Mouse (Mus musculus) layer of hippocampus, postnatal 10 days (tissue): Measurements from ENCODE around the gene Sik2. TPM values are rescaled to one million over a fixed set of nuclear protein-coding genes. Genes with fewer than 3 reads are reported as not detected.

Source experiments
- DNase-seq, 2 experiments: peaks; one replicate each; pipeline ENCODE4 v3.0.0; 2021; ENCODE audit warnings: low spot score in 2 of 2
- total RNA-seq, 2 experiments: library from RNA; stranded (reverse); gene quantifications; 2 replicates each; pipeline ENCODE4 v1.2.3; 2021

Gene Sik2
- total RNA-seq, 2 experiments from 2014 or later: 39.5 to 39.8 TPM

GRCm38 (mm10) chr9:50920933-50921895, 87.7 kb downstream of the Sik2 start:
- no peak for DNase-seq

- no peak for DNase-seq
Observed at GRCm38 (mm10) chr9:50919554-50919953, 89.3 kb downstream of the Sik2 start.

- DNase-seq: no peak
Observed at GRCm38 (mm10) chr9:50918131-50918530, 90.7 kb downstream of the Sik2 start.

- no peak for DNase-seq
Observed at GRCm38 (mm10) chr9:50911861-50912515, 96.9 kb downstream of the Sik2 start.

- no peak for DNase-seq
Observed at GRCm38 (mm10) chr9:50905321-50905720, 103.6 kb downstream of the Sik2 start.

GRCm38 (mm10) chr9:50904196-50904847, 104.6 kb downstream of the Sik2 start:
- DNase-seq: no peak

- no peak for DNase-seq
Observed at GRCm38 (mm10) chr9:50900026-50900920, 108.6 kb downstream of the Sik2 start.

GRCm38 (mm10) chr9:50893665-50894064, 115.2 kb downstream of the Sik2 start:
- DNase-seq: peak; percentile 71 to 78

GRCm38 (mm10) chr9:50890494-50891090, 118.3 kb downstream of the Sik2 start:
- DNase-seq: no peak

GRCm38 (mm10) chr9:50889964-50890363, 118.9 kb downstream of the Sik2 start:
- no peak for DNase-seq

- DNase-seq: no peak
Observed at GRCm38 (mm10) chr9:50889211-50889610, 119.7 kb downstream of the Sik2 start.

- DNase-seq: no peak
Observed at GRCm38 (mm10) chr9:50887351-50887750, 121.5 kb downstream of the Sik2 start.

- no peak for DNase-seq
Observed at GRCm38 (mm10) chr9:50886870-50887269, 122.0 kb downstream of the Sik2 start.

GRCm38 (mm10) chr9:50885600-50885987, 123.3 kb downstream of the Sik2 start:
- DNase-seq: no peak

GRCm38 (mm10) chr9:50884741-50885599, 123.9 kb downstream of the Sik2 start:
- DNase-seq: peak; percentile 39

- DNase-seq: no peak
Observed at GRCm38 (mm10) chr9:50884093-50884492, 124.8 kb downstream of the Sik2 start.

GRCm38 (mm10) chr9:50882183-50882582, 126.7 kb downstream of the Sik2 start:
- no peak for DNase-seq

GRCm38 (mm10) chr9:50877431-50877830, 131.4 kb downstream of the Sik2 start:
- DNase-seq: no peak

GRCm38 (mm10) chr9:50876287-50876686, 132.6 kb downstream of the Sik2 start:
- no peak for DNase-seq
